Mouse (Mus musculus): Measurements from ENCODE around the gene Kif16b. TPM values are rescaled to one million over a fixed set of nuclear protein-coding genes. Genes with fewer than 3 reads are reported as not detected.

The Kif16b gene
- total and polyA plus RNA-seq, 2 experiments from 2014 or later: 11.7 to 38.1 TPM

DNA sequence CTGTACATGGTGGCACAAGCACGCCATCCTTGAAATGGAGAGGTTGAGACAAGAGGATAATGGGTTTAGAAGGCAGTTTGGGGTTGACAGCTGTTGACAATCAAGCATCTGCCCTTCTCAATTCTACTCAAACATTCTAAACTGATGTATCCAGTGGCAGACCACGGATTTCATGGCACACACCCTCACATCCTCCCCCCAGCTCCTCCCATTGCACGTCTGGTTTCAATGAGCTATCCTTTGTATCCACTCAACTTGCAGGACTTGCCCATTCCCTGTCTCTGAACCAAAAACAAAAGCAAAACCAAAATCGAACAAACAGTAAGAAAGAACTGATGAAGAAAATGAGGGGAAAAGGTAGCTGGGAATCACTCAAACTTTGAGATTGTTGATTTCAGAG is 183.7 kb downstream of the Kif16b start:
- Histone ChIP-seq H3K4me3 (ENCODE audit: low read depth, low read length) (no peak overlapping the region), H3K4me1 (ENCODE audit: control insufficient read depth, insufficient read depth) (peaks cover 7% of the 10 kb centered on the region; the same call in 1 of the 2 replicates), H3K27ac (ENCODE audit: low read depth) (no peak overlapping the region), H3K36me3 (replicated peaks; ENCODE audit: control insufficient read depth, insufficient read depth, low read length) (peaks cover 3% of the 10 kb centered on the region), H3K4me2 (ENCODE audit: low read depth, low read length) (no peak overlapping the region), H3K9ac (replicated peaks; ENCODE audit: low read depth, low read length) (no peak overlapping the region), H3K27me3 (ENCODE audit: control insufficient read depth, insufficient read depth, low read length) (no peaks in the 10 kb centered on the region), H3K9me3 (replicated peaks; ENCODE audit: control insufficient read depth, low read length) (no peaks in the 10 kb centered on the region)
- 86% methylated on average over 4 of the region's 4 CpGs for WGBS
- TF ChIP-seq CTCF (IDR thresholded peaks at IDR 0.05; ENCODE audit: low read depth): no peak
- no peak for TF ChIP-seq EP300 (IDR thresholded peaks at IDR 0.05; ENCODE audit: low read depth)
- no peak for DNase-seq (ENCODE audit: low spot score)
- no peak for ATAC-seq (ENCODE audit: insufficient read depth, low read depth)

DNA sequence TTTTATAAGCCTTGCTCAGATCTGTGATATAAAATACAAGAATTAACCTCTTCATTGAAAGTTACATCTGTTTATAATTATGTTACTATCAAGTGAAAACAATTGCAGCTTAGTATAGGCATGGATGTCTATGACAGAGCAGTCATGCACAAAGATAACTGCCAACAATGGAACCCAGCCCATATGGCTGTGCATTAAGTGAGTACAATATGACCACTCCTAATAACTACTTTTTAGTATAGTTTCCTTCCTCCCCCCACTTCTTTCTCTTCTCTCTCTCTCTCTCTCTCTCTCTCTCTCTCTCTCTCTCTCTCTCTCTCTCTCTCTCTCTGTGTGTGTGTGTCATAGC is 185.4 kb downstream of the Kif16b start:
- H3K4me1 ChIP-seq (ENCODE audit: control insufficient read depth, insufficient read depth): peaks cover 7% of the 10 kb centered on the region; the same call in 1 of the 2 replicates
- H3K9ac ChIP-seq (replicated peaks; ENCODE audit: low read depth, low read length): no peak overlapping the region
- H3K27ac ChIP-seq (ENCODE audit: low read depth): no peak overlapping the region
- no peak for DNase-seq (ENCODE audit: low spot score)
- no peak overlapping the region for H3K4me2 ChIP-seq (ENCODE audit: low read depth, low read length)
- no peak overlapping the region for H3K4me3 ChIP-seq (ENCODE audit: low read depth, low read length)
- H3K36me3 ChIP-seq (replicated peaks; ENCODE audit: control insufficient read depth, insufficient read depth, low read length): peaks cover 12% of the 10 kb centered on the region
- TF ChIP-seq EP300 (IDR thresholded peaks at IDR 0.05; ENCODE audit: low read depth): no peak
- no peak for TF ChIP-seq CTCF (IDR thresholded peaks at IDR 0.05; ENCODE audit: low read depth)
- no peak for ATAC-seq (ENCODE audit: insufficient read depth, low read depth)
- H3K9me3 ChIP-seq (replicated peaks; ENCODE audit: control insufficient read depth, low read length): no peaks in the 10 kb centered on the region
- H3K27me3 ChIP-seq (ENCODE audit: control insufficient read depth, insufficient read depth, low read length): no peaks in the 10 kb centered on the region

DNA sequence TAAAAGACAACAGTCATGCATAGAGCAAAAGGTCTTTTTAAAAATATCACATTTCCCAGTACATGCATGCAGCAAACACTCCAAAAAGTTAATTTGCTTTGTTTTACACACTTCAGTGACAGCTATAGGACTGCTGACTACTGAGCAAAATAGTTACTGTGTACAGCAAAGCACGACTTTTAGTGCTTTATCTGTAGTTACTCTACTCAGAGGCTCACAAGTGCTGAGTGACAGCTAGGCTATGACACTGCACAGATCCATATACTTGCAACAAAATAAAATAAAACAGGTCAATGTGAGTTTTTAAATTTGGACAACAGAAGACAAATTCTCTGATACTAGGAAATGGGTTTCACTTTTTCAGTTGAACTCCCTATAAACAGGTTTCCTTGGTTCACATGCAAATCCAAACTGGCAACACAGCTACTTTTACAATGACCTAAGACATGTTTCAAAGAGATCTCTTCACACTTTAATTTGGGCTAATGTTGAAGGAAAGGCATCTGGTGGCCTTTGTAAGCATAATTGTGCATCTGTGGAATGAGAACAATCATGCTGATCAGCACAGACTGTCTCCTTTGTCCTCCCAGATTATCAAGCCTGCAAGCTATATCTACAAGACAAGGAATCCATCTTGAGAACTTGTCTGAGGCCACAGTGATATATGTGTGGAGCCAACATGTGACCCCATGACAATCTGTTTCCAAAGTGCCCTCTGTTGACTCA is 186.0 kb downstream of the Kif16b start:
- ATAC-seq (ENCODE audit: insufficient read depth, low read depth): peak; percentile 75
- H3K4me1 ChIP-seq (ENCODE audit: control insufficient read depth, insufficient read depth): peaks cover 7% of the 10 kb centered on the region; the same call in 1 of the 2 replicates
- no peaks in the 10 kb centered on the region for H3K27me3 ChIP-seq (ENCODE audit: control insufficient read depth, insufficient read depth, low read length)
- TF ChIP-seq EP300 (IDR thresholded peaks at IDR 0.05; ENCODE audit: low read depth) (no peak), CTCF (IDR thresholded peaks at IDR 0.05; ENCODE audit: low read depth) (no peak)
- H3K9ac ChIP-seq (replicated peaks; ENCODE audit: low read depth, low read length): no peak overlapping the region
- H3K4me3 ChIP-seq (ENCODE audit: low read depth, low read length): no peak overlapping the region
- no peaks in the 10 kb centered on the region for H3K9me3 ChIP-seq (replicated peaks; ENCODE audit: control insufficient read depth, low read length)
- H3K4me2 ChIP-seq (ENCODE audit: low read depth, low read length): no peak overlapping the region
- no peak for DNase-seq (ENCODE audit: low spot score)
- H3K36me3 ChIP-seq (replicated peaks; ENCODE audit: control insufficient read depth, insufficient read depth, low read length): peaks cover 12% of the 10 kb centered on the region
- WGBS: 17% methylated on average over 1 of the region's 1 CpGs
- no peak overlapping the region for H3K27ac ChIP-seq (ENCODE audit: low read depth)

DNA sequence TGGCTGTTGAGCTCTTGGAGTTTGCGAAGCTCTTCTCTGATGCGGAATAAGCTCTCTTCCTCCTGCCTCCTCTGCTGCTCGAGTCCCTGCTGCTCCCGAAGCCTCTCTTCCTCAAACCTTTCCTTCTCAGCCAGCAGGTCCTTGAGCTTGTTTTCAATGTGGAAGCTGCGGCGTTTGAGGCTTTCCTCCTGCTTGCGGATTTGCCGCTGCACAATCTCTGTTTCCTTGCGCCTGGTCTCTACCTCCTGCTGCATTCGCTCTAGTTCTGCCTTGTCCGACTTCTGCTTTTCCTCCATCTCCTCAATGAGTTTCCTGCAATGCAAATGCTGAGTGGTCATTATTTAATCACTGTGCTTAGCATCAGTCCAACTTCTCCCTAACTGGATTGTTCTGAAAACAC is 188.6 kb downstream of the Kif16b start:
- H3K27me3 ChIP-seq (ENCODE audit: control insufficient read depth, insufficient read depth, low read length): no peaks in the 10 kb centered on the region
- H3K4me1 ChIP-seq (ENCODE audit: control insufficient read depth, insufficient read depth): peaks cover 7% of the 10 kb centered on the region; the same call in 1 of the 2 replicates
- H3K4me2 ChIP-seq (ENCODE audit: low read depth, low read length): no peak overlapping the region
- no peak for ATAC-seq (ENCODE audit: insufficient read depth, low read depth)
- no peak overlapping the region for H3K9ac ChIP-seq (replicated peaks; ENCODE audit: low read depth, low read length)
- no peak for TF ChIP-seq EP300 (IDR thresholded peaks at IDR 0.05; ENCODE audit: low read depth)
- TF ChIP-seq CTCF (IDR thresholded peaks at IDR 0.05; ENCODE audit: low read depth): no peak
- H3K4me3 ChIP-seq (ENCODE audit: low read depth, low read length): no peak overlapping the region
- H3K27ac ChIP-seq (ENCODE audit: low read depth): no peak overlapping the region
- 80% methylated on average over 11 of the region's 11 CpGs for WGBS
- DNase-seq (ENCODE audit: low spot score): no peak
- H3K9me3 ChIP-seq (replicated peaks; ENCODE audit: control insufficient read depth, low read length): no peaks in the 10 kb centered on the region
- H3K36me3 ChIP-seq (replicated peaks; ENCODE audit: control insufficient read depth, insufficient read depth, low read length): peaks cover 12% of the 10 kb centered on the region

DNA sequence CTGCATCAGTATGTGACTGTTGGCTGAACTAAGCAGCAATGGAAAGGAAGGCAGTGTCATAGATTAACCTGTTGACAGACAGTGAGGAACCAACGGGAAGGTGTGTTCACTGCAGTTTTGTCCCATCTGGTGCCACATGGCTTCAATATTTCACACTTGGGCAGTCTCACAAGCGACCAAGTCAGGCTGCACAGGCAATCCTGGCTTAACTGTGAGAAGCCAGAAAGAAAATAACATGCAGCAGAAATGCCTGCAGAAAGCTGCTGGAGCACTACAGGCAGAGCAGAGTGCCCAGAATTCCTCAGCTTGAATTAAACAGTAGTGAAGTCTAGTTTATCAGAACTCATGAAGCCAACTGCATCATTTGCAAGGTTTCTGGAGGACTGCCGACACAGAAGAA is 192.0 kb downstream of the Kif16b start:
- peaks cover 18% of the 10 kb centered on the region for H3K36me3 ChIP-seq (replicated peaks; ENCODE audit: control insufficient read depth, insufficient read depth, low read length)
- H3K9me3 ChIP-seq (replicated peaks; ENCODE audit: control insufficient read depth, low read length): no peaks in the 10 kb centered on the region
- WGBS: 64% methylated on average over 3 of the region's 3 CpGs
- H3K4me2 ChIP-seq (ENCODE audit: low read depth, low read length): no peak overlapping the region
- H3K27ac ChIP-seq (ENCODE audit: low read depth): no peak overlapping the region
- H3K27me3 ChIP-seq (ENCODE audit: control insufficient read depth, insufficient read depth, low read length): no peaks in the 10 kb centered on the region
- no peak for ATAC-seq (ENCODE audit: insufficient read depth, low read depth)
- H3K4me1 ChIP-seq (ENCODE audit: control insufficient read depth, insufficient read depth): no peaks in the 10 kb centered on the region
- TF ChIP-seq CTCF (IDR thresholded peaks at IDR 0.05; ENCODE audit: low read depth): no peak
- TF ChIP-seq EP300 (IDR thresholded peaks at IDR 0.05; ENCODE audit: low read depth): no peak
- no peak for DNase-seq (ENCODE audit: low spot score)
- no peak overlapping the region for H3K9ac ChIP-seq (replicated peaks; ENCODE audit: low read depth, low read length)
- H3K4me3 ChIP-seq (ENCODE audit: low read depth, low read length): no peak overlapping the region

DNA sequence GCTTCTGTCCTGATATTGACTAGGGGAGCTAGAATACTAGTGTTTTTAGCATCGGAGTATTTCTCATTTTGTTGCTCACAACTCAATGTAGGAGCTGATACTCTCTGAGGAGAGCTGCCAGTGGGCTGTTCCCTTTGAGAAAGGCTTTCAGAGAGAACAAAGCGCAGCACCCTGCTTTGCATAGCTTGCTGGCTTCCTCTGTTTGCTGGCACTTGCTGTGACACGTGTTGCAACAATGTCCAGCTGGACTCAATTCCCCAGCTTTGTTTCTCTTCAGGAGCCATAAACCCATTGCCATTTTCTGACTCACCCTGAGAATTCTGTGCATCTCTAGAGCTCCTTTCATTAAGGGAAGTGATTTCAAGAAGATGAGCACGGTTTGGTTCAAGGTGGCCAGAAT is 200.6 kb downstream of the Kif16b start:
- H3K9ac ChIP-seq (replicated peaks; ENCODE audit: low read depth, low read length): no peak overlapping the region
- no peaks in the 10 kb centered on the region for H3K9me3 ChIP-seq (replicated peaks; ENCODE audit: control insufficient read depth, low read length)
- no peaks in the 10 kb centered on the region for H3K27me3 ChIP-seq (ENCODE audit: control insufficient read depth, insufficient read depth, low read length)
- H3K4me2 ChIP-seq (ENCODE audit: low read depth, low read length): no peak overlapping the region
- H3K36me3 ChIP-seq (replicated peaks; ENCODE audit: control insufficient read depth, insufficient read depth, low read length): peaks cover 16% of the 10 kb centered on the region
- 82% methylated on average over 4 of the region's 4 CpGs for WGBS
- ATAC-seq (ENCODE audit: insufficient read depth, low read depth): no peak
- no peak overlapping the region for H3K4me3 ChIP-seq (ENCODE audit: low read depth, low read length)
- H3K27ac ChIP-seq (ENCODE audit: low read depth): no peak overlapping the region
- TF ChIP-seq CTCF (IDR thresholded peaks at IDR 0.05; ENCODE audit: low read depth): no peak
- no peak for DNase-seq (ENCODE audit: low spot score)
- peaks cover 13% of the 10 kb centered on the region; the same call in 1 of the 2 replicates for H3K4me1 ChIP-seq (ENCODE audit: control insufficient read depth, insufficient read depth)
